Mouse (Mus musculus): ENCODE data around the gene Lancl1. TPM values are rescaled to one million over a fixed set of nuclear protein-coding genes. Genes with fewer than 3 reads are reported as not detected.

The Lancl1 gene
- 96.6 and 102 TPM in 2 replicates for polyA plus RNA-seq (2014; fragmentation: Nextera tagmentation; extraction: Ambion mirVana)

DNA sequence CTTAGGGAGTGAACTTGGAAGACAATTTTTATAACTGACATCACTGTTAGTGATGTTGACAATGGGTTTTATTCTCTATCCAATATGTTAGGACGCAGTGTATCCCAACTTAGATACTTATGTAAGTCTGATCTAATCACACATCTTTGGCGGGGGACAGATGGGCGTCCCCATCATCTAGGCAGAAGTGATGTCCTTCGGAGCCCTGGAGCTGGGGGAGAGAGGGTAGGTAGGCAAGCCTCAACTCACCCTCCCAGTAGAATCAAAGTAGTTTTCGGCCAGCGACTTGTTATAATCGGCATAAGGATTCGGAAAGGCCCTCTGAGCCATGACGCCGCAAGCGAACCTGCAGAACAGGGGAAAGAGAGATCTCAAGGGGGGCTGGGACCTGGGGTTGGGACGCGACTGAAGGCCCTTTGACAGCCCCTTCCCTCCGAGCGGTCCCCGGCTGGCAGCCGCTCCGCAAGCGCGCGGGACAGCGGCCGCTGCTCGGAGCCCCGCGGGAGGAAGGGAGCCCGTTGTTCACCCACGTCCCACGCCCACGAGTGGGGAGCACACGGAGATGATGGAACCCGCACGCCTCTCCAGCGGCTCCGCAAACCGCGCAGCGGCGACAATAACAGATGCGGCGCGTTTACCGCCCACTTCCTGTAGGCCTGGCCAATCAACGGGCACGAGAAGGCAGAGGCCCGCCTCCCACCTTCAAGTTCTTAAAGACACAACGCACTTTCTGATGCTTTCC lies at the start of gene Lancl1:
TSS of gene Lancl1 (minus strand) at position 627 of the 742 bp plus-strand sequence.
- WGBS = under 1% methylated on average over 44 of the region's 47 CpGs
- Histone ChIP-seq H3K27ac (ENCODE audit: low read depth) (no peak within 1 kb of the TSS), H3K4me2 (peak within 1 kb of the TSS; percentile 85), H3K36me3 (ENCODE audit: insufficient read depth) (peaks cover 25% of the 10 kb centered on the region), H3K4me3 (ENCODE audit: low read depth, low read length) (peak within 1 kb of the TSS; percentile 90), H3K9ac (peak within 1 kb of the TSS; percentile 82), H3K9me3 (ENCODE audit: low read depth, low read length) (no peaks in the 10 kb centered on the region), H3K4me1 (ENCODE audit: insufficient read depth) (peaks cover 4% of the 10 kb centered on the region; the same call in 1 of the 2 replicates), H3K27me3 (ENCODE audit: insufficient read depth, low read length) (no peaks in the 10 kb centered on the region)
- no peak for TF ChIP-seq CTCF (IDR thresholded peaks at IDR 0.05; ENCODE audit: low read depth)
- peak; percentile 95 for DNase-seq
- ATAC-seq (ENCODE audit: insufficient read depth) = peak; percentile 98

- Histone ChIP-seq H3K9ac (no peak overlapping the region), H3K27me3 (ENCODE audit: insufficient read depth, low read length) (no peaks in the 10 kb centered on the region), H3K9me3 (ENCODE audit: low read depth, low read length) (no peaks in the 10 kb centered on the region), H3K4me3 (ENCODE audit: low read depth, low read length) (no peak overlapping the region), H3K27ac (ENCODE audit: low read depth) (no peak overlapping the region), H3K36me3 (ENCODE audit: insufficient read depth) (no peaks in the 10 kb centered on the region), H3K4me2 (no peak overlapping the region), H3K4me1 (ENCODE audit: insufficient read depth) (no peaks in the 10 kb centered on the region)
- no peak for DNase-seq
- ATAC-seq (ENCODE audit: insufficient read depth) = no peak
- TF ChIP-seq CTCF (IDR thresholded peaks at IDR 0.05; ENCODE audit: low read depth) = no peak
- WGBS = 64% methylated on average over 7 of the region's 7 CpGs
These were observed 40.5 kb upstream of the Lancl1 start for GRCm38 (mm10) chr1:67079146-67079545.

- Histone ChIP-seq H3K27me3 (ENCODE audit: insufficient read depth, low read length) (no peaks in the 10 kb centered on the region), H3K9me3 (ENCODE audit: low read depth, low read length) (no peaks in the 10 kb centered on the region), H3K4me3 (ENCODE audit: low read depth, low read length) (no peak overlapping the region), H3K4me2 (no peak overlapping the region), H3K36me3 (ENCODE audit: insufficient read depth) (no peaks in the 10 kb centered on the region), H3K9ac (no peak overlapping the region), H3K27ac (ENCODE audit: low read depth) (no peak overlapping the region), H3K4me1 (ENCODE audit: insufficient read depth) (no peaks in the 10 kb centered on the region)
- 76% methylated on average over 2 of the region's 2 CpGs for WGBS
- TF ChIP-seq CTCF (IDR thresholded peaks at IDR 0.05; ENCODE audit: low read depth) = no peak
- no peak for ATAC-seq (ENCODE audit: insufficient read depth)
- peak; percentile 34 for DNase-seq
These were observed 40.0 kb upstream of the Lancl1 start for GRCm38 (mm10) chr1:67078666-67079065.

GRCm38 (mm10) chr1:67077739-67078138 lies 39.1 kb upstream of the Lancl1 start:
- Histone ChIP-seq H3K9ac (no peak overlapping the region), H3K27me3 (ENCODE audit: insufficient read depth, low read length) (no peaks in the 10 kb centered on the region), H3K36me3 (ENCODE audit: insufficient read depth) (no peaks in the 10 kb centered on the region), H3K4me2 (no peak overlapping the region), H3K27ac (ENCODE audit: low read depth) (no peak overlapping the region), H3K9me3 (ENCODE audit: low read depth, low read length) (no peaks in the 10 kb centered on the region), H3K4me1 (ENCODE audit: insufficient read depth) (no peaks in the 10 kb centered on the region), H3K4me3 (ENCODE audit: low read depth, low read length) (no peak overlapping the region)
- ATAC-seq (ENCODE audit: insufficient read depth) (no peak), DNase-seq (no peak)
- TF ChIP-seq CTCF (IDR thresholded peaks at IDR 0.05; ENCODE audit: low read depth) = no peak
- WGBS = 25% methylated on average over 2 of the region's 2 CpGs

DNA sequence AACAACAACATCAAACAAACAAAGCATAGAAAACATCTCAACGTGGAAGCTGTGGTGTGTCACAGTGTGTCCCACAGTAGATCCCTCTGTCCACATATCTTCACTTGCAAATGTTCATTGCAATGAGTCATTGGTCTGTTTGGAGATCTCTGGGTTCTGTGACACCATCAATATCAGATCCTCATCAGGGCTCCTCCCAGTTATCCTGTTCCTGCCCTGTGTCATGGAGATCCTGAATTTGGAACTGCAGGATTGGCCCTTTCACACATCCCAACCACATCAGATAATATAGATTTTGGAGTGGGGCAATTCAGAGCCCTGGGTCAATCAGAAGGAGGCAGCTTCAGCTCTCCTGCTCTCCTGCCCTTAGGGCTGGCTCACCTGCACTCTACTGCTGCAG lies 28.9 kb upstream of the Lancl1 start:
- DNase-seq = no peak
- no peaks in the 10 kb centered on the region for H3K9me3 ChIP-seq (ENCODE audit: low read depth, low read length)
- no peak overlapping the region for H3K9ac ChIP-seq
- no peaks in the 10 kb centered on the region for H3K4me1 ChIP-seq (ENCODE audit: insufficient read depth)
- H3K27ac ChIP-seq (ENCODE audit: low read depth) = no peak overlapping the region
- TF ChIP-seq CTCF (IDR thresholded peaks at IDR 0.05; ENCODE audit: low read depth) = no peak
- no peaks in the 10 kb centered on the region for H3K36me3 ChIP-seq (ENCODE audit: insufficient read depth)
- WGBS = 56% methylated on average over 1 of the region's 1 CpGs
- ATAC-seq (ENCODE audit: insufficient read depth) = no peak
- no peak overlapping the region for H3K4me3 ChIP-seq (ENCODE audit: low read depth, low read length)
- H3K27me3 ChIP-seq (ENCODE audit: insufficient read depth, low read length) = no peaks in the 10 kb centered on the region
- no peak overlapping the region for H3K4me2 ChIP-seq

DNA sequence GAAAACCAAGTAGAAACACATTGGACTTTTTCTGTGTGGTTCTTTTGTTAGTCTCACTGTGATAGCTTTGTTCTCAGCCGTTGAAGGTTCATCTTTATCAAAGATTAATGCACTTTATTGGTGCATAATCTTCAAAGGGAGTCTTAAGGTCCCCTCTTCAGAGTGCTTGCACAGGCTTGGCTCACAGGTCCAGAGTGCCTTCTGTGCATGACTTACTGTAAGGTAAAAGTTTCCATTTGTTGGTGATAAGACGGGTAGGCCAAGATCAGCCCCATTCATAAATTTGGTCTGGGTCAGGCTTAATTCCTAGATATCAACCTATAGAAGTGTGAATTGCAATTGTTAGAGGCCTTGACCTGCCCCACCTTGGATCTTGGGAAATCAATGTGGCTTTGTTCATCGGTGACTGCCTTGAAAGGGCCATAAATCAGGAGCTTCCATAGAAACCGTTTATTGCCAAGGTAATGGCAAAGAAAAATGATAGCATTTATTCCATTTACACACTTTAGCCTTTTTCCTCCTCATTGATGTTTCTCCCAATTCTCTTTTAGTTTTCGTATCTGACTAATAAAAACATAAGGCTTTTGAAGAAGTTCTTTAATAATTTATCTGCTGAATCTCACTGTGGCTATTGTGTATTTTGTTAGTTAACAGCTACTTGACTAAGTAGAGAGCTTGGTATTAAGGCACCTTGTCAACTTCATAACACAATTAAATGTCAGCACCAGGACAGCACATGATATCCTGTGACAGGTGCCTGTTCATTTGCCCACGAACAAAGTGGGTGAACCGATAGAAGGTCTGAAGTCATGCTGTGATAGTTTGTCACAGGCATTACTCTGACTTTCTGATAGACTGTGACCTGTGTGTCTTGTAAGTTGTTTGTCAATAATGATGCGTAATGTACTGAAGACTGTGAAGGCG lies 26.9 kb upstream of the Lancl1 start:
- TF ChIP-seq CTCF (IDR thresholded peaks at IDR 0.05; ENCODE audit: low read depth) = no peak
- H3K4me3 ChIP-seq (ENCODE audit: low read depth, low read length) = no peak overlapping the region
- no peak overlapping the region for H3K9ac ChIP-seq
- no peaks in the 10 kb centered on the region for H3K4me1 ChIP-seq (ENCODE audit: insufficient read depth)
- H3K27ac ChIP-seq (ENCODE audit: low read depth) = no peak overlapping the region
- H3K9me3 ChIP-seq (ENCODE audit: low read depth, low read length) = no peaks in the 10 kb centered on the region
- H3K36me3 ChIP-seq (ENCODE audit: insufficient read depth) = no peaks in the 10 kb centered on the region
- ATAC-seq (ENCODE audit: insufficient read depth) = no peak
- H3K4me2 ChIP-seq = no peak overlapping the region
- no peaks in the 10 kb centered on the region for H3K27me3 ChIP-seq (ENCODE audit: insufficient read depth, low read length)
- 68% methylated on average over 9 of the region's 9 CpGs for WGBS
- DNase-seq = no peak

All from lung, embryonic 14.5 days (tissue).